Mouse (Mus musculus): ENCODE results near the gene Pakap.

Pakap gene

GRCm38 (mm10) chr4:57704575-57704974 is 136.6 kb downstream of the Pakap start:
- in situ Hi-C loops (cut with MboI, MseI), result no loop called here

- in situ Hi-C loops (cut with MboI, MseI), result no loop called here
Observed at GRCm38 (mm10) chr4:57715849-57716248, 147.9 kb downstream of the Pakap start.

- in situ Hi-C loops (cut with MboI, MseI), result no loop called here
Observed at GRCm38 (mm10) chr4:57716735-57717134, 148.8 kb downstream of the Pakap start.

GRCm38 (mm10) chr4:57717354-57717753 is 149.4 kb downstream of the Pakap start, which contains the start of gene Akap2:
Gene Akap2, plus strand, starts transcription at chr4:57717657.
- in situ Hi-C loops (cut with MboI, MseI), result no loop called here

GRCm38 (mm10) chr4:57719370-57719769 is 151.4 kb downstream of the Pakap start:
- in situ Hi-C loops (cut with MboI, MseI), result no loop called here

- in situ Hi-C loops (cut with MboI, MseI), result no loop called here
Observed at GRCm38 (mm10) chr4:57720869-57721361, 152.9 kb downstream of the Pakap start.

- in situ Hi-C loops (cut with MboI, MseI), result no loop called here
Observed at GRCm38 (mm10) chr4:57722296-57722695, 154.3 kb downstream of the Pakap start.

GRCm38 (mm10) chr4:57723659-57724058 is 155.7 kb downstream of the Pakap start:
- in situ Hi-C loops (cut with MboI, MseI), result no loop called here

GRCm38 (mm10) chr4:57725569-57725968 is 157.6 kb downstream of the Pakap start:
- in situ Hi-C loops (cut with MboI, MseI), result loop anchor here in 1 of 2 experiments (5.0 kb wide), 1 partner anchor 67 kb away; no protein-coding TSS in a partner anchor

GRCm38 (mm10) chr4:57728611-57729183 is 160.7 kb downstream of the Pakap start:
- in situ Hi-C loops (cut with MboI, MseI), result loop anchor here in 1 of 2 experiments (5.0 kb wide), 1 partner anchor 64 kb away; no protein-coding TSS in a partner anchor

GRCm38 (mm10) chr4:57730047-57730446 is 162.1 kb downstream of the Pakap start:
- in situ Hi-C loops (cut with MboI, MseI), result loop anchor here in 1 of 2 experiments (5.0 kb wide), 1 partner anchor 58 kb away; no protein-coding TSS in a partner anchor

GRCm38 (mm10) chr4:57730801-57731598 is 163.0 kb downstream of the Pakap start:
- in situ Hi-C loops (cut with MboI, MseI), result loop anchor here in 1 of 2 experiments (5.0 kb wide), 1 partner anchor 59 kb away; no protein-coding TSS in a partner anchor

GRCm38 (mm10) chr4:57732351-57732750 is 164.4 kb downstream of the Pakap start:
- in situ Hi-C loops (cut with MboI, MseI), result loop anchor here in 1 of 2 experiments (5.0 kb wide), 1 partner anchor 60 kb away; no protein-coding TSS in a partner anchor

GRCm38 (mm10) chr4:57733445-57733844 is 165.5 kb downstream of the Pakap start:
- in situ Hi-C loops (cut with MboI, MseI), result loop anchor here in 1 of 2 experiments (5.0 kb wide), 1 partner anchor 61 kb away; no protein-coding TSS in a partner anchor

- in situ Hi-C loops (cut with MboI, MseI), result no loop called here
Observed at GRCm38 (mm10) chr4:57735426-57735825, 167.4 kb downstream of the Pakap start.

GRCm38 (mm10) chr4:57738856-57739552 is 171.0 kb downstream of the Pakap start:
- in situ Hi-C loops (cut with MboI, MseI), result no loop called here

GRCm38 (mm10) chr4:57743325-57743929 is 175.4 kb downstream of the Pakap start:
- in situ Hi-C loops (cut with MboI, MseI), result no loop called here

- in situ Hi-C loops (cut with MboI, MseI), result no loop called here
Observed at GRCm38 (mm10) chr4:57750651-57751050, 182.7 kb downstream of the Pakap start.

GRCm38 (mm10) chr4:57751054-57751453 is 183.1 kb downstream of the Pakap start:
- in situ Hi-C loops (cut with MboI, MseI), result no loop called here

GRCm38 (mm10) chr4:57751566-57751965 is 183.6 kb downstream of the Pakap start:
- in situ Hi-C loops (cut with MboI, MseI), result no loop called here

GRCm38 (mm10) chr4:57755085-57755484 is 187.1 kb downstream of the Pakap start:
- in situ Hi-C loops (cut with MboI, MseI), result no loop called here

Measured in T-helper 17 cell (primary cell).